Mouse (Mus musculus) erythroblast, embryonic 14.5 days (primary cell): ENCODE measurements around the gene Pid1.

ENCODE experiments used
- GATA1 ChIP-seq: IDR thresholded peaks from 2 replicates; pipeline ENCODE4 v1.6.1; 2012; ENCODE audit warnings: low read length, inconsistent platforms, mixed read lengths
- TAL1 ChIP-seq: IDR thresholded peaks from 3 replicates; pipeline ENCODE4 v1.6.1; 2012; ENCODE audit warnings: low read length, inconsistent platforms, mixed read lengths

- no peak for TF ChIP-seq GATA1
- TF ChIP-seq TAL1 = no peak
Measured at GRCm38 (mm10) chr1:84305713-84306421, 58.1 kb downstream of the Pid1 start.
